In genomic region chr11:51353746-51354145, GRCm38 (mm10) we compare ENCODE assay signal across 13 mouse cellular contexts.
DNase-seq lines count a peak whose midpoint lies in the region.
"Had no signal": no experiment of that assay in that cellular context is flagged by ENCODE, and none has a peak within 500 bp of the region (broad histone marks: within the 10 kb centered on the region; RNA-seq: fewer than 3 reads in every experiment).

No protein-coding gene starts in this region.

- peak; percentile 71 for DNase-seq in adrenal gland, adult 2 months
- DNase-seq in adrenal gland, adult 18-20 months (ENCODE audit: low spot score in 2 of 2), result no peak
- peak; percentile 28 for DNase-seq in kidney, postnatal 14 days
- DNase-seq in kidney, adult 8-10 months, result no peak
- DNase-seq in adrenal gland, adult 8-10 months, result peak; percentile 41
- DNase-seq in adrenal gland, postnatal 36 days, result peak; percentile 55 to 64
- no peak for DNase-seq in lung, postnatal 4 days
- DNase-seq: cerebellum, postnatal 14 days; embryo, embryonic 11 days; gastrocnemius, adult 2 months; gastrocnemius, postnatal 36 days; heart, adult 18-20 months; heart, postnatal 14 days had no signal

Comparison
In these comparisons a context has a peak if more than half of its experiments do, and no peak if none do; other contexts are left out.
1. DNase-seq: peak in adrenal gland, adult 2 months (single experiment), kidney, postnatal 14 days (single experiment), adrenal gland, adult 8-10 months (single experiment) and adrenal gland, postnatal 36 days (2 of 2); none in adrenal gland, adult 18-20 months (0 of 2), kidney, adult 8-10 months (0 of 2) and lung, postnatal 4 days (0 of 2).